Mouse (Mus musculus) midbrain, embryonic 14.5 days (tissue): ENCODE results near the gene Nhsl2. TPM values are rescaled to one million over a fixed set of nuclear protein-coding genes. Genes with fewer than 3 reads are reported as not detected.

Experiments used
- ATAC-seq: fragments of 200-750 bp; cut with Nextera tagmentation; 2 replicates; pipeline ENCODE4 v1.8.0; 2017; ENCODE audit warnings: moderate number of reproducible peaks, moderate library complexity; ENCODE audit not compliant: low FRiP score, low TSS enrichment
- DNase-seq: peaks from one replicate; pipeline ENCODE4 v3.0.0-alpha.2; 2015
- H3K27ac ChIP-seq: fragments of 300-500 bp; sonication (generic); replicated peaks from 2 replicates; pipeline ENCODE4 v1.5.1; 2014; ENCODE audit warnings: mild to moderate bottlenecking, low read depth, low read length, moderate library complexity
- H3K27me3 ChIP-seq: fragments of 300-500 bp; sonication (generic); 2 replicates; pipeline ENCODE4 v1.6.1; 2014; ENCODE audit warnings: low read length, control low read depth, mixed read lengths; ENCODE audit not compliant: control insufficient read depth, insufficient read depth
- H3K36me3 ChIP-seq: fragments of 300-500 bp; sonication (generic); 2 replicates; pipeline ENCODE4 v1.6.1; 2014; ENCODE audit warnings: low read length, control low read depth; ENCODE audit not compliant: control insufficient read depth, insufficient read depth
- H3K4me1 ChIP-seq: fragments of 300-500 bp; sonication (generic); 2 replicates; pipeline ENCODE4 v1.6.1; 2014; ENCODE audit warnings: mild to moderate bottlenecking, antibody characterized with exemption, low read length, control low read depth; ENCODE audit not compliant: control insufficient read depth, insufficient read depth
- H3K4me2 ChIP-seq: fragments of 300-500 bp; sonication (generic); 2 replicates; pipeline ENCODE4 v1.6.1; 2014; ENCODE audit warnings: mild to moderate bottlenecking, low read length, moderate library complexity
- H3K4me3 ChIP-seq: fragments of 300-500 bp; sonication (generic); replicated peaks from 2 replicates; pipeline ENCODE4 v1.5.1; 2014; ENCODE audit warnings: low read depth, low read length
- H3K9ac ChIP-seq: fragments of 300-500 bp; sonication (generic); replicated peaks from 2 replicates; pipeline ENCODE4 v1.6.1; 2014; ENCODE audit warnings: mild to moderate bottlenecking, low read length, moderate library complexity
- H3K9me3 ChIP-seq: fragments of 300-500 bp; sonication (generic); 2 replicates; pipeline ENCODE4 v1.6.1; 2016; ENCODE audit warnings: low read length, control low read depth, mixed read lengths; ENCODE audit not compliant: control insufficient read depth
- WGBS: fragments of 180-500 bp; shearing (Covaris S2); extraction: QIAGEN DNeasy Blood & Tissue Kit; methylation state at CpG from one replicate; pipeline ENCODE4 v1.1.7; 2014; 5-methylcytosine and 5-hydroxymethylcytosine counted together
- polyA plus RNA-seq: library from polyadenylated mRNA; unstranded; fragments of >200 nt; fragmentation: Nextera tagmentation; extraction: Ambion mirVana; gene quantifications from 2 replicates; pipeline ENCODE4 v1.2.1, GENCODE M21; 2014

Gene Nhsl2
- polyA plus RNA-seq, 1 experiment from 2014 or later = 7.8 TPM

GRCm38 (mm10) chrX:101932244-101932643, 83.1 kb downstream of the Nhsl2 start:
- Histone ChIP-seq H3K27ac (no peak overlapping the region), H3K4me2 (no peak overlapping the region), H3K36me3 (no peaks in the 10 kb centered on the region), H3K9me3 (no peaks in the 10 kb centered on the region), H3K4me1 (no peaks in the 10 kb centered on the region), H3K4me3 (no peak overlapping the region), H3K9ac (no peak overlapping the region), H3K27me3 (no peaks in the 10 kb centered on the region)
- 88% methylated on average over 7 of the region's 7 CpGs for WGBS
- no peak for DNase-seq
- ATAC-seq = no peak

- Histone ChIP-seq H3K4me3 (no peak overlapping the region), H3K27me3 (no peaks in the 10 kb centered on the region), H3K9me3 (no peaks in the 10 kb centered on the region), H3K36me3 (no peaks in the 10 kb centered on the region), H3K27ac (no peak overlapping the region), H3K9ac (no peak overlapping the region), H3K4me1 (no peaks in the 10 kb centered on the region), H3K4me2 (no peak overlapping the region)
- 97% methylated on average over 5 of the region's 5 CpGs for WGBS
- ATAC-seq (no peak), DNase-seq (no peak)
These were observed 84.2 kb downstream of the Nhsl2 start for GRCm38 (mm10) chrX:101933346-101933745.

GRCm38 (mm10) chrX:101935291-101935840, 86.2 kb downstream of the Nhsl2 start:
- H3K4me3 ChIP-seq = no peak overlapping the region
- H3K9me3 ChIP-seq = no peaks in the 10 kb centered on the region
- no peaks in the 10 kb centered on the region for H3K4me1 ChIP-seq
- H3K27ac ChIP-seq = no peak overlapping the region
- 52% methylated on average over 3 of the region's 3 CpGs for WGBS
- no peak for ATAC-seq
- DNase-seq = no peak
- no peaks in the 10 kb centered on the region for H3K27me3 ChIP-seq
- H3K36me3 ChIP-seq = no peaks in the 10 kb centered on the region
- no peak overlapping the region for H3K9ac ChIP-seq
- no peak overlapping the region for H3K4me2 ChIP-seq

DNA sequence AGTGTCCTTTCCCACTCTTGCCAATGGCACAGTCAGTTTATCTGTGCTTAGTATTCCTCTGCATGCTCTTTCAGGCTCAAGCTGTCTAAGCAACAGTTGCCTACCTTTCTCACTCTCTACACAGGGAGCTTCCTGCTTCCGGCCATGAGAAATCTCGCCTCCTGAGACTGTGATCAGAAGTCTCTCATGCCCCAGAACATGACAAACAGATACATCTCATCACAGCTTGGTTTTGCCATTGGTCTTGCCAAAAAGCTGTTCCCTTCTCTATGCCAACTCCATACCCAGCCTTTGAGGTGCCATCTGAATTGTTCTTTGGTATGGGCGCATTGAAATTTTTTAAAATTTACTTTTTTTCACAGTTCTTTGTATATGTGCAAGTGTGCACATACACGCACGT, 90.3 kb downstream of the Nhsl2 start:
- WGBS = 90% methylated on average over 5 of the region's 5 CpGs
- Histone ChIP-seq H3K9me3 (no peaks in the 10 kb centered on the region), H3K27me3 (no peaks in the 10 kb centered on the region; the same call in 1 of the 2 replicates), H3K4me3 (no peak overlapping the region), H3K4me1 (no peaks in the 10 kb centered on the region), H3K9ac (no peak overlapping the region), H3K36me3 (no peaks in the 10 kb centered on the region), H3K27ac (no peak overlapping the region), H3K4me2 (no peak overlapping the region)
- no peak for ATAC-seq
- no peak for DNase-seq

- Histone ChIP-seq H3K4me3 (no peak overlapping the region), H3K27me3 (no peaks in the 10 kb centered on the region; the same call in 1 of the 2 replicates), H3K27ac (no peak overlapping the region), H3K4me1 (no peaks in the 10 kb centered on the region), H3K4me2 (no peak overlapping the region), H3K9ac (no peak overlapping the region), H3K9me3 (no peaks in the 10 kb centered on the region), H3K36me3 (no peaks in the 10 kb centered on the region)
- DNase-seq = peak; percentile 75
- WGBS = 16% methylated on average over 6 of the region's 6 CpGs
- peak; percentile 48; the same call in 1 of the 2 replicates for ATAC-seq
These were observed 93.3 kb downstream of the Nhsl2 start for GRCm38 (mm10) chrX:101942461-101942896.

DNA sequence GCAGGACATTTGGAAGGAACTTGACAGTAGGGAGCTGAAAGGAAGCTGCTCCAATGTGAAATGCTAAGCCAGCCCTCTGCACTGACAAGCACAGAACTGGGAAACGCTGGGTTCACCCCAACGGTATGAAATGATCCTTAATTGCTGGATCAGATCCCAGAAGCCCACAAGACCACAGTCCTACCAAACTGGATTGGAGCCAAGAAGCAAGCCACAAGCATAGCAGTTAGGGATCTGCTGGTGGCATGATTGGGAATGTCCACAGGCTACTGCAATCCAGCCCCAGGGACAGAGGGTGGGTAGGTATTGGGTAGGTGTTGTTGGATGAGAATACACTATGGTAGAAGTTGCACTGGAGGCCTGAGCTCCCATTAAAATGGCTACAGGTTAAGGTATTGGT, 94.6 kb downstream of the Nhsl2 start:
- WGBS = 67% methylated on average over 2 of the region's 2 CpGs
- H3K36me3 ChIP-seq = no peaks in the 10 kb centered on the region
- DNase-seq = no peak
- H3K27ac ChIP-seq = no peak overlapping the region
- H3K4me1 ChIP-seq = no peaks in the 10 kb centered on the region
- no peaks in the 10 kb centered on the region; the same call in 1 of the 2 replicates for H3K27me3 ChIP-seq
- no peak overlapping the region for H3K4me3 ChIP-seq
- H3K9me3 ChIP-seq = no peaks in the 10 kb centered on the region
- no peak for ATAC-seq
- no peak overlapping the region for H3K9ac ChIP-seq
- no peak overlapping the region for H3K4me2 ChIP-seq

GRCm38 (mm10) chrX:101944761-101945330, 95.7 kb downstream of the Nhsl2 start:
- H3K9me3 ChIP-seq = no peaks in the 10 kb centered on the region
- H3K27ac ChIP-seq = no peak overlapping the region
- DNase-seq = no peak
- H3K9ac ChIP-seq = no peak overlapping the region
- ATAC-seq = no peak
- no peak overlapping the region for H3K4me2 ChIP-seq
- H3K4me3 ChIP-seq = no peak overlapping the region
- WGBS = 89% methylated on average over 2 of the region's 2 CpGs
- no peaks in the 10 kb centered on the region for H3K36me3 ChIP-seq
- no peaks in the 10 kb centered on the region; the same call in 1 of the 2 replicates for H3K27me3 ChIP-seq
- no peaks in the 10 kb centered on the region for H3K4me1 ChIP-seq

- no peak overlapping the region for H3K4me2 ChIP-seq
- H3K9me3 ChIP-seq = no peaks in the 10 kb centered on the region
- H3K4me3 ChIP-seq = no peak overlapping the region
- no peaks in the 10 kb centered on the region for H3K36me3 ChIP-seq
- ATAC-seq (no peak), DNase-seq (no peak)
- no peaks in the 10 kb centered on the region for H3K27me3 ChIP-seq
- H3K4me1 ChIP-seq = no peaks in the 10 kb centered on the region
- H3K27ac ChIP-seq = no peak overlapping the region
- H3K9ac ChIP-seq = no peak overlapping the region
- WGBS = 82% methylated on average over 6 of the region's 6 CpGs
These were observed 103.3 kb downstream of the Nhsl2 start for GRCm38 (mm10) chrX:101952436-101952835.

- 97% methylated on average over 2 of the region's 2 CpGs for WGBS
- ATAC-seq (no peak), DNase-seq (no peak)
- no peak overlapping the region for H3K4me3 ChIP-seq
- no peaks in the 10 kb centered on the region for H3K9me3 ChIP-seq
- H3K27ac ChIP-seq = no peak overlapping the region
- H3K36me3 ChIP-seq = no peaks in the 10 kb centered on the region
- no peak overlapping the region for H3K4me2 ChIP-seq
- H3K4me1 ChIP-seq = no peaks in the 10 kb centered on the region
- H3K9ac ChIP-seq = no peak overlapping the region
- H3K27me3 ChIP-seq = no peaks in the 10 kb centered on the region
These were observed 104.1 kb downstream of the Nhsl2 start for GRCm38 (mm10) chrX:101953256-101953655.
